Mouse (Mus musculus) left cerebral cortex, adult 11 months (tissue): ENCODE results near the gene Dennd2d.

Experiments
- DNase-seq: peaks from one replicate; pipeline ENCODE4 v3.0.0; 2022; ENCODE audit warnings: low spot score

The Dennd2d gene

GRCm38 (mm10) chr3:106496045-106496721 lies 14.0 kb downstream of the Dennd2d start:
- peak; percentile 16 for DNase-seq

- no peak for DNase-seq
These were observed 14.8 kb downstream of the Dennd2d start for GRCm38 (mm10) chr3:106496996-106497395.

GRCm38 (mm10) chr3:106500510-106500909 lies 18.3 kb downstream of the Dennd2d start:
- DNase-seq = no peak

- no peak for DNase-seq
These were observed 20.7 kb downstream of the Dennd2d start for GRCm38 (mm10) chr3:106502892-106503291.

- no peak for DNase-seq
These were observed 28.5 kb downstream of the Dennd2d start for GRCm38 (mm10) chr3:106510669-106511068.

- no peak for DNase-seq
These were observed 32.8 kb downstream of the Dennd2d start for GRCm38 (mm10) chr3:106515016-106515415.

GRCm38 (mm10) chr3:106522730-106523129 lies 40.5 kb downstream of the Dennd2d start:
- DNase-seq = no peak

- DNase-seq = no peak
These were observed 44.2 kb downstream of the Dennd2d start for GRCm38 (mm10) chr3:106526411-106526810.

- DNase-seq = no peak
These were observed 45.8 kb downstream of the Dennd2d start for GRCm38 (mm10) chr3:106528032-106528431.

- DNase-seq = no peak
These were observed 51.1 kb downstream of the Dennd2d start for GRCm38 (mm10) chr3:106533277-106533676.

GRCm38 (mm10) chr3:106544721-106545316 lies 62.6 kb downstream of the Dennd2d start:
- no peak for DNase-seq

- DNase-seq = peak; percentile 89
These were observed 65.1 kb downstream of the Dennd2d start, which contains the start of the genes Dram2 and Cept1 for GRCm38 (mm10) chr3:106547171-106547923. Gene Dram2, plus strand, starts transcription at chr3:106547798. Gene Cept1, minus strand, starts transcription at chr3:106547802.

GRCm38 (mm10) chr3:106547924-106548539 lies 65.8 kb downstream of the Dennd2d start:
- no peak for DNase-seq

GRCm38 (mm10) chr3:106548971-106549370 lies 66.8 kb downstream of the Dennd2d start:
- no peak for DNase-seq
